Comparison of ENCODE assay signal across 25 mouse cellular contexts in genomic region chr11:99281116-99281515, GRCm38 (mm10). TPM values are rescaled to one million over a fixed set of nuclear protein-coding genes. Genes with fewer than 3 reads are reported as not detected.
DNase-seq lines count a peak whose midpoint lies in the region; ATAC-seq lines count a peak whose summit lies in the region.
"Had no signal": no experiment of that assay in that cellular context is flagged by ENCODE, and none has a peak within 500 bp of the region (broad histone marks: within the 10 kb centered on the region; RNA-seq: fewer than 3 reads in every experiment).

No protein-coding gene starts in this region.

- peak; percentile 53 for DNase-seq in retina, postnatal 1 day
- no peak for DNase-seq in retina, embryonic 14.5 days (ENCODE audit: low spot score)
- peak; percentile 51 to 57 for DNase-seq in cerebellum, adult 18-20 months
- DNase-seq in cerebellum, postnatal 10 days = peak; percentile 32 to 49
- DNase-seq in frontal cortex, postnatal 36 days (ENCODE audit: low spot score in 2 of 2) = no peak
- no peak for DNase-seq in frontal cortex, postnatal 25 days (ENCODE audit: low spot score in 2 of 2)
- DNase-seq: adrenal gland, postnatal 36 days; forebrain, postnatal 0 days; gastrocnemius, postnatal 25 days; heart, adult 11 months; heart, postnatal 36 days; kidney, adult 11 months; kidney, postnatal 25 days; lung, postnatal 36 days; right cerebral cortex, postnatal 14 days; thymus, postnatal 14 days had no signal

- no peak for ATAC-seq in megakaryocyte progenitor cell, adult 5-6 weeks (replicated peaks; ENCODE audit: poor library complexity)
- ATAC-seq: CD4-positive, CD25-positive, alpha-beta regulatory T cell, adult 4 months; forebrain, postnatal 0 days had no signal

RNA-seq across cellular contexts. Expression of gene Krt24, which starts 3.9 kb away (rescaled TPM):
- total RNA-seq in megakaryocyte progenitor cell, adult 5-6 weeks (2015) = not detected in 2 replicates
- total RNA-seq in megakaryocyte progenitor cell, adult 5-6 weeks (2017) = not detected in 2 replicates
- total RNA-seq: adrenal gland, adult 18-20 months; adrenal gland, postnatal 36 days; common myeloid progenitor, adult 5-6 weeks; forebrain, postnatal 0 days; gastrocnemius, postnatal 25 days; heart, postnatal 36 days; layer of hippocampus, adult 18-20 months; layer of hippocampus, postnatal 10 days; left cerebral cortex, adult 8-10 months; left cerebral cortex, postnatal 36 days; midbrain, postnatal 0 days had no signal

RNA-seq across cellular contexts. Expression of gene Krt222, which starts 37.2 kb away (rescaled TPM):
- not detected in 2 replicates for total RNA-seq in megakaryocyte progenitor cell, adult 5-6 weeks (2015)
- not detected in 2 replicates for total RNA-seq in megakaryocyte progenitor cell, adult 5-6 weeks (2017)
- total RNA-seq: common myeloid progenitor, adult 5-6 weeks had no signal

RNA-seq across cellular contexts. Expression of gene Krt25, which starts 41.6 kb away (rescaled TPM):
- total RNA-seq in megakaryocyte progenitor cell, adult 5-6 weeks (2015) = not detected in 2 replicates
- not detected in 2 replicates for total RNA-seq in megakaryocyte progenitor cell, adult 5-6 weeks (2017)
- total RNA-seq: adrenal gland, adult 18-20 months; adrenal gland, postnatal 36 days; common myeloid progenitor, adult 5-6 weeks; forebrain, postnatal 0 days; gastrocnemius, postnatal 25 days; heart, postnatal 36 days; layer of hippocampus, adult 18-20 months; layer of hippocampus, postnatal 10 days; left cerebral cortex, adult 8-10 months; left cerebral cortex, postnatal 36 days had no signal

RNA-seq across cellular contexts. Expression of gene Smarce1, which starts 50.3 kb away (rescaled TPM):
- 95.7 and 108 TPM in 2 replicates for total RNA-seq in megakaryocyte progenitor cell, adult 5-6 weeks (2015)
- 161 and 260 TPM in 2 replicates for total RNA-seq in megakaryocyte progenitor cell, adult 5-6 weeks (2017)

RNA-seq across cellular contexts. Expression of gene Krt26, which starts 56.6 kb away (rescaled TPM):
- total RNA-seq in megakaryocyte progenitor cell, adult 5-6 weeks (2015) = not detected in 2 replicates
- not detected in 2 replicates for total RNA-seq in megakaryocyte progenitor cell, adult 5-6 weeks (2017)
- total RNA-seq: adrenal gland, adult 18-20 months; adrenal gland, postnatal 36 days; common myeloid progenitor, adult 5-6 weeks; gastrocnemius, postnatal 25 days; heart, postnatal 36 days; layer of hippocampus, adult 18-20 months; left cerebral cortex, postnatal 36 days had no signal

Comparison
In these comparisons a context has a peak if more than half of its experiments do, and no peak if none do; other contexts are left out.
1. DNase-seq: peak in retina, postnatal 1 day (single experiment), cerebellum, adult 18-20 months (2 of 2) and cerebellum, postnatal 10 days (2 of 2); none in retina, embryonic 14.5 days (single experiment), frontal cortex, postnatal 36 days (0 of 2) and frontal cortex, postnatal 25 days (0 of 2).